Mouse (Mus musculus) CH12.LX (cell line): ENCODE data around the gene Notum. TPM values are rescaled to one million over a fixed set of nuclear protein-coding genes. Genes with fewer than 3 reads are reported as not detected.
"Not testable (repeated sequence)": the region's sequence is repeated elsewhere in the genome, so short reads cannot be mapped to it uniquely, and the experiment has no call there.

Experiments
- DNase-seq: peaks from one replicate; pipeline ENCODE4 v3.0.0-alpha.2; 2013; ENCODE audit errors: extremely low read depth
- H3K27ac ChIP-seq: 2 replicates; pipeline ENCODE4 v1.5.1; 2012; ENCODE audit warnings: low read depth, mild to moderate bottlenecking, control low read depth, moderate library complexity; ENCODE audit not compliant: insufficient read depth
- H3K27me3 ChIP-seq: replicated peaks from 2 replicates; pipeline ENCODE3; 2012; ENCODE audit warnings: inconsistent platforms
- H3K36me3 ChIP-seq, 2 experiments: replicated peaks in 1 of 2; 2 replicates each; pipeline versions ENCODE3 to v1.6.1; 2012; ENCODE audit warnings: inconsistent platforms in 1 of 2, low read length in 1 of 2, mild to moderate bottlenecking in 1 of 2, mixed read lengths in 1 of 2, moderate library complexity in 1 of 2; ENCODE audit not compliant: control insufficient read depth in 1 of 2, insufficient read depth in 1 of 2
- H3K4me1 ChIP-seq, 2 experiments: 2 replicates each; pipeline ENCODE4 v1.6.1; 2012; ENCODE audit warnings: inconsistent platforms in 1 of 2, moderate library complexity in 1 of 2; ENCODE audit not compliant: insufficient read depth in 2 of 2, control insufficient read depth in 1 of 2
- H3K4me2 ChIP-seq: 2 replicates; pipeline ENCODE4 v1.6.1; 2012; ENCODE audit warnings: low read depth, mild to moderate bottlenecking, control low read depth; ENCODE audit not compliant: poor library complexity, insufficient read depth, severe bottlenecking
- H3K4me3 ChIP-seq, 3 experiments: fragments of 150-350 bp in 1 of 3; sonication (generic) in 1 of 3; replicated peaks in 1 of 3; 2 replicates each; pipeline versions ENCODE3 to v1.5.1; 2011 to 2012; ENCODE audit warnings: low read depth in 2 of 3, low read length in 2 of 3, mild to moderate bottlenecking in 2 of 3, moderate library complexity in 2 of 3, control low read depth in 1 of 3, improper control_type of control experiment in 1 of 3, inconsistent platforms in 1 of 3, mixed read lengths in 1 of 3; ENCODE audit not compliant: poor library complexity in 1 of 3
- H3K79me2 ChIP-seq: replicated peaks from 2 replicates; pipeline ENCODE4 v1.6.1; 2012; ENCODE audit warnings: mild to moderate bottlenecking, moderate library complexity; ENCODE audit not compliant: control insufficient read depth, poor library complexity, insufficient read depth, severe bottlenecking; ENCODE audit errors: extremely low read depth
- H3K9ac ChIP-seq: 2 replicates; pipeline ENCODE4 v1.6.1; 2012; ENCODE audit warnings: low read depth, mild to moderate bottlenecking, control low read depth, moderate library complexity; ENCODE audit not compliant: insufficient read depth
- H3K9me3 ChIP-seq: replicated peaks from 2 replicates; pipeline ENCODE3; 2012; ENCODE audit warnings: low read length, inconsistent platforms, mixed read lengths
- CHD1 ChIP-seq: IDR thresholded peaks from 2 replicates; pipeline ENCODE4 v1.6.1; 2012; ENCODE audit warnings: low read depth, low read length, improper control_type of control experiment, inconsistent platforms
- CHD2 ChIP-seq: IDR thresholded peaks from 2 replicates; pipeline ENCODE4 v1.6.1; 2011; ENCODE audit warnings: low read length, improper control_type of control experiment
- E2F4 ChIP-seq: IDR thresholded peaks from 2 replicates; pipeline ENCODE4 v1.6.1; 2011; ENCODE audit warnings: low read depth, low read length, improper control_type of control experiment; ENCODE audit not compliant: insufficient replicate concordance
- ELF1 ChIP-seq: IDR thresholded peaks from 2 replicates; pipeline ENCODE4 v1.6.1; 2014; ENCODE audit warnings: low read depth, mild to moderate bottlenecking, inconsistent platforms, low read length, improper control_type of control experiment
- EP300 ChIP-seq: IDR thresholded peaks from 2 replicates; pipeline ENCODE4 v1.6.1; 2011; ENCODE audit warnings: low read length, improper control_type of control experiment
- ETS1 ChIP-seq: conservative IDR thresholded peaks from 2 replicates; pipeline ENCODE4 v1.6.1; 2012; ENCODE audit warnings: low read depth, mild to moderate bottlenecking, inconsistent platforms, low read length, improper control_type of control experiment, moderate library complexity
- GABPA ChIP-seq: IDR thresholded peaks from 2 replicates; pipeline ENCODE4 v1.6.1; 2012; ENCODE audit warnings: low read depth, low read length, improper control_type of control experiment, inconsistent platforms; ENCODE audit not compliant: insufficient replicate concordance
- HCFC1 ChIP-seq: IDR thresholded peaks from 2 replicates; pipeline ENCODE4 v1.6.1; 2012; ENCODE audit warnings: low read depth, mild to moderate bottlenecking, inconsistent platforms, low read length, improper control_type of control experiment
- IRF4 ChIP-seq: IDR thresholded peaks from 2 replicates; pipeline ENCODE4 v1.6.1; 2014; ENCODE audit warnings: low read depth, mild to moderate bottlenecking, inconsistent platforms, low read length, improper control_type of control experiment
- JUN ChIP-seq: IDR thresholded peaks from 2 replicates; pipeline ENCODE4 v1.6.1; 2011; ENCODE audit warnings: low read depth, mild to moderate bottlenecking, low read length, improper control_type of control experiment, moderate library complexity; ENCODE audit not compliant: insufficient read depth
- KAT2A ChIP-seq: IDR thresholded peaks from 2 replicates; pipeline ENCODE4 v1.6.1; 2012; ENCODE audit warnings: low read length, improper control_type of control experiment, inconsistent platforms; ENCODE audit not compliant: insufficient replicate concordance
- MAFK ChIP-seq: IDR thresholded peaks from 2 replicates; pipeline ENCODE4 v1.6.1; 2011; ENCODE audit warnings: low read length, improper control_type of control experiment; ENCODE audit not compliant: insufficient replicate concordance
- MXI1 ChIP-seq: IDR thresholded peaks from 2 replicates; pipeline ENCODE4 v1.6.1; 2011; ENCODE audit warnings: mild to moderate bottlenecking, low read depth, low read length, improper control_type of control experiment
- MYC ChIP-seq: IDR thresholded peaks from 2 replicates; pipeline ENCODE4 v1.6.1; 2011; ENCODE audit warnings: low read depth, mild to moderate bottlenecking, improper control_type of control experiment, low read length
- PAX5 ChIP-seq: IDR thresholded peaks from 2 replicates; pipeline ENCODE4 v1.6.1; 2012; ENCODE audit warnings: low read length, inconsistent platforms, mixed read lengths
- POLR2A ChIP-seq: IDR thresholded peaks from 2 replicates; pipeline ENCODE4 v1.6.1; 2011; ENCODE audit warnings: low read depth, mild to moderate bottlenecking, improper control_type of control experiment, low read length
- RAD21 ChIP-seq: IDR thresholded peaks from 2 replicates; pipeline ENCODE4 v1.6.1; 2011; ENCODE audit warnings: low read depth, mild to moderate bottlenecking, low read length, improper control_type of control experiment, moderate library complexity
- RCOR1 ChIP-seq: conservative IDR thresholded peaks from 2 replicates; pipeline ENCODE4 v1.6.1; 2012; ENCODE audit warnings: low read depth, mild to moderate bottlenecking, inconsistent platforms, low read length, improper control_type of control experiment
- SMC3 ChIP-seq: IDR thresholded peaks from 2 replicates; pipeline ENCODE4 v1.6.1; 2011; ENCODE audit warnings: low read depth, low read length, improper control_type of control experiment
- TBP ChIP-seq: conservative IDR thresholded peaks from 2 replicates; pipeline ENCODE4 v1.6.1; 2011; ENCODE audit warnings: low read depth, low read length, improper control_type of control experiment
- UBTF ChIP-seq: IDR thresholded peaks from 2 replicates; pipeline ENCODE4 v1.6.1; 2012; ENCODE audit warnings: low read depth, mild to moderate bottlenecking, inconsistent platforms, low read length, improper control_type of control experiment, moderate library complexity
- USF2 ChIP-seq: conservative IDR thresholded peaks from 2 replicates; pipeline ENCODE4 v1.6.1; 2011; ENCODE audit warnings: low read depth, low read length, improper control_type of control experiment
- ZC3H11A ChIP-seq: IDR thresholded peaks from 2 replicates; pipeline ENCODE4 v1.6.1; 2012; ENCODE audit warnings: low read depth, mild to moderate bottlenecking, inconsistent platforms, low read length, improper control_type of control experiment
- ZNF384 ChIP-seq: IDR thresholded peaks from 2 replicates; pipeline ENCODE4 v1.6.1; 2012; ENCODE audit warnings: low read depth, low read length, improper control_type of control experiment, inconsistent platforms
- dilution Hi-C: fragments of 300-500 bp; cut with MboI; formaldehyde crosslinking; loops from 2 replicates; pipeline ENCODE4 v1.14.3; 2020; ENCODE audit warnings: low sequenced_read_pairs; ENCODE audit not compliant: extremely low pct_unique_long_range_greater_than_20kb, extremely low pct_ligation_motif_present
- in situ Hi-C: fragments of 300-500 bp; cut with MboI; formaldehyde crosslinking; loops from 3 replicates; pipeline ENCODE4 v1.14.3; 2019; ENCODE audit warnings: low sequenced_read_pairs, low pct_ligation_motif_present, low pct_unique_long_range_greater_than_20kb, mixed read lengths
- polyA plus RNA-seq: library from polyadenylated mRNA; unstranded; fragments of >175 nt; gene quantifications from 2 replicates; pipeline ENCODE4 v1.2.1, GENCODE M21; 2012; ENCODE audit warnings: low read depth; ENCODE audit not compliant: insufficient read length
- total RNA-seq, 2 experiments: library from RNA; depleted of rRNA; stranded (reverse); fragments of 300-350 nt in 1 of 2; fragments of >200 nt in 1 of 2; gene quantifications; 2 replicates each; pipeline ENCODE4 v1.2.3; 2012 to 2014

Gene Notum
- total and polyA plus RNA-seq, 3 experiments = not detected

DNA sequence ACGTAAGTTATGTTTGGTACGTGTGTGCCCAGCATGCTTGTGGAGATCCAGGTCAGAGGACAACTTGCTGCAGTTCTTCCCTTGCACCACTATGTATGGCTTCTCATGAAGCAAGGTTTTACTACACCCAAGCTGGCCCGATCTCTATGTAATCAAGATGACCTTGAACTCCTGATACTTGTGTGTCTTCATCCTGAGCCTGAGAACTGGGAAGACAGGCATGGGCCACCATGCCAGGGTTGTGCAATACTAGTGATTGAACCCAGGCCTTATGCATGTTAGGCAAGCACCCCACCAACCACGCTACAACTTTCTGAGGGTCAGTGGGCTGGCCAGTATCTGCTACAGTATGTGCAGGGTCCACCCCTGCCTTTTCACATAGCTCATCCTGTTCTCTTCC is 16.0 kb upstream of the Notum start:
- Histone ChIP-seq H3K9ac (no peak overlapping the region), H3K27ac (no peak overlapping the region), H3K4me1 (peaks cover 2 to 40% of the 10 kb centered on the region in 2 experiments; a peak in 2 of 4 replicates), H3K9me3 (no peaks in the 10 kb centered on the region), H3K79me2 (peaks cover 4% of the 10 kb centered on the region; the same call in 1 of the 2 replicates), H3K4me2 (no peak overlapping the region), H3K27me3 (no peaks in the 10 kb centered on the region), H3K36me3 (peaks cover 39 to 61% of the 10 kb centered on the region in 2 experiments), H3K4me3 (no peak overlapping the region)
- TF ChIP-seq RAD21 (no peak), ZC3H11A (no peak), GABPA (no peak), PAX5 (no peak), KAT2A (no peak), HCFC1 (no peak), MAFK (no peak)
- dilution Hi-C loops = no loop called here
- in situ Hi-C loops = no loop called here
- DNase-seq = no peak

DNA sequence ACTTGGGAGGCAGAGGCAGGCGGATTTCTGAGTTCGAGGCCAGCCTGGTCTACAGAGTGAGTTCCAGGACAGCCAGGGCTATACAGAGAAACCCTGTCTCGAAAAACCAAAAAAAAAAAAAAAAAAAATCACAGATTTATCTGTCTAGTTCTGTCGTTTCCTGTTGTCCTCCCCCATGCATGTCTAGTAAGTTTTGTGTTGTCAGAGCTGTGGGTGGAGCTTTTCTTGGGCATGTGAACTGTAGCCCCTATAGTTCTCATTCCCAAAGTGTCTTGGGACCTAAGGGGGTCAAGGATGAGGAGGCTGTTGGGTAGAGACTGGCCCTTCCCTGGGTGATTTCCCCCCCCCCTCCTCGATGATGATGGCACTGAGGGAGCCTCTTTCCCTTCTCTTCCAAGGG is 14.9 kb upstream of the Notum start:
- H3K27ac ChIP-seq, H3K79me2 ChIP-seq, dilution Hi-C loops, H3K27me3 ChIP-seq, in situ Hi-C loops, H3K9me3 ChIP-seq, H3K9ac ChIP-seq, DNase-seq, H3K4me2 ChIP-seq, H3K4me3 ChIP-seq: not testable (repeated sequence)
- Histone ChIP-seq H3K36me3 (peaks cover 36 to 55% of the 10 kb centered on the region in 2 experiments), H3K4me1 (peaks cover 2 to 43% of the 10 kb centered on the region in 2 experiments; a peak in 2 of 4 replicates)

GRCm38 (mm10) chr11:120673594-120674122 is 12.7 kb upstream of the Notum start:
- Histone ChIP-seq H3K9me3 (no peaks in the 10 kb centered on the region), H3K27me3 (no peaks in the 10 kb centered on the region), H3K4me3 (peak overlapping the region; percentile 61 to 85 (median 71)), H3K4me1 (peaks cover 2 to 43% of the 10 kb centered on the region in 2 experiments; a peak in 2 of 4 replicates), H3K9ac (peak overlapping the region; percentile 89), H3K4me2 (peak overlapping the region; percentile 70), H3K36me3 (peaks cover 18 to 33% of the 10 kb centered on the region in 2 experiments), H3K27ac (peak overlapping the region; percentile 75), H3K79me2 (peaks cover 4% of the 10 kb centered on the region; the same call in 1 of the 2 replicates)
- dilution Hi-C loops = no loop called here
- in situ Hi-C loops = no loop called here
- peak; percentile 62 for DNase-seq
- TF ChIP-seq MXI1 (no peak), MYC (no peak), EP300 (0 out of 2 replicates have a peak, but pooled peaks have one; percentile 18), MAFK (peak; percentile 81; the same call in 1 of the 2 replicates), SMC3 (no peak; the same call in 1 of the 2 replicates), HCFC1 (no peak), JUN (no peak), IRF4 (no peak), RCOR1 (no peak), E2F4 (no peak), KAT2A (no peak), PAX5 (no peak), TBP (peak; percentile 64; the same call in 1 of the 2 replicates), CHD2 (no peak), ETS1 (no peak), USF2 (no peak), ZNF384 (no peak), POLR2A (no peak; the same call in 1 of the 2 replicates), UBTF (peak; percentile 8; the same call in 1 of the 2 replicates), GABPA (no peak), ELF1 (no peak), CHD1 (0 out of 2 replicates have a peak, but pooled peaks have one; percentile 40)
